Mouse (Mus musculus): ENCODE results near the gene Vwa8. TPM values are rescaled to one million over a fixed set of nuclear protein-coding genes. Genes with fewer than 3 reads are reported as not detected.

Vwa8 gene
- polyA plus RNA-seq, 1 experiment from 2014 or later, result 9.2 TPM

DNA sequence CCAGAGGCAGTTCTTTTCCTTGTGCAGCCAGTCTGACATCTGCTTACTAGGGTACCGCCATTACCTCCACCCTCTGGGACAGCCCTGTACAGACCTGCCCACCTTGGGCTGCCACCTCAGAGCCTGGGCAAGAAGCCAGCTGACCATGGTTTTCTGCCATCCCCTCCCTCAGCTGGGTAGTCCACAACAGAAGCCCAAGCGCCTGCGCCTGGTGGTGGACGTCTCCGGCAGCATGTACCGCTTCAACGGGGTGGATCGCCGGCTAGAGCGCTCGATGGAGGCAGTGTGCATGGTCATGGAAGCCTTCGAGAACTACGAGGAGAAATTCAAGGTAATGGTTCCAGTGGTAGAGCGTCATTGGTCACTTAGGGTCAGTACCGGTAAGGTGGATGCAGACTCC, 333.9 kb downstream of the Vwa8 start:
- Histone ChIP-seq H3K4me3 (replicated peaks; ENCODE audit: low read length) (no peak overlapping the region), H3K27ac (no peak overlapping the region), H3K9ac (no peak overlapping the region), H3K4me1 (replicated peaks; ENCODE audit: control insufficient read depth, insufficient read depth, low read length) (no peaks in the 10 kb centered on the region; the same call in 1 of the 2 replicates), H3K4me2 (replicated peaks) (no peak overlapping the region), H3K9me3 (ENCODE audit: control insufficient read depth, low read length) (no peaks in the 10 kb centered on the region), H3K36me3 (replicated peaks; ENCODE audit: control insufficient read depth, insufficient read depth) (no peaks in the 10 kb centered on the region), H3K27me3 (ENCODE audit: control insufficient read depth, insufficient read depth, low read length) (no peaks in the 10 kb centered on the region)
- ATAC-seq (ENCODE audit: low FRiP score) (no peak), DNase-seq (ENCODE audit: low spot score) (no peak)
- WGBS, result 94% methylated on average over 15 of the region's 15 CpGs

DNA sequence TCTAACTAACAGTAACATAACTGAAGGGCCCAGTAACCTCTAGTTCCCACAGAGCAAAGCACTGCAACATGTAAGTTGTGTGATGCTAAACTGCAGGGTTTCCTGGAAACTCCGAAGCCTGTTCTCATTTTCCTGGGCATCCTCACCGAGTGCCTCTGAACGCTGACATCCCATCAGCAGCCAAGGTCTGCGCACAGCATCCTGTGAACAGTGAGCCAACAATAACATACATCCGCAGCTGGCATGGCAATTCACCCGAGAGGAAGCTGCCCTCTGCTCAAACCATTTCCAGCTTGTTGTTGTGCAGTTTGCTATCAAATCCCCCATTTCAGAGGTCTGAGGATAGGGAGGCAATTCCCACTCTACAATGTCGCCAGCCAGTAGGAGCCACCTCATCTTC, 334.4 kb downstream of the Vwa8 start:
- Histone ChIP-seq H3K4me1 (replicated peaks; ENCODE audit: control insufficient read depth, insufficient read depth, low read length) (no peaks in the 10 kb centered on the region; the same call in 1 of the 2 replicates), H3K4me2 (replicated peaks) (no peak overlapping the region), H3K36me3 (replicated peaks; ENCODE audit: control insufficient read depth, insufficient read depth) (no peaks in the 10 kb centered on the region), H3K27me3 (ENCODE audit: control insufficient read depth, insufficient read depth, low read length) (no peaks in the 10 kb centered on the region), H3K4me3 (replicated peaks; ENCODE audit: low read length) (no peak overlapping the region), H3K9me3 (ENCODE audit: control insufficient read depth, low read length) (no peaks in the 10 kb centered on the region), H3K9ac (no peak overlapping the region), H3K27ac (no peak overlapping the region)
- ATAC-seq (ENCODE audit: low FRiP score), result no peak
- DNase-seq (ENCODE audit: low spot score), result no peak
- 84% methylated on average over 7 of the region's 7 CpGs for WGBS

DNA sequence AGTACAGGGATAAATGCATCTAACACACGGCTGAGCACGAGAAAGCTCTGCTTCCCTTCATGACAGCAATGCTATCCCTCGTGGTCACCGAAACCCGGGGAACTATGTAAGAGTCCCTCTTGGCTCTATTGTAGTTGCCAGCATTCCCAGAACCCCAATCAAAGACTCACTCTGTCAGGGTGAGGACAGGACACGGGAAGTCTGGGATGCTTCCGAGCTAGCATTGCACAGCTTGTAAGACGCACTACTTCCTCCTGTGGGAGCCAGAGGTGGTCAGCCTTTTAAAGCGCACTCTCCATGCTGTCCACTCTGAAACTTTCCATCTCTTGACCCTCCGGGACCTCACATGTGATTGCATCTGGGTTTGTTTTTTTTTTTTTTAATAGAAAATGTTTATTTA, 335.2 kb downstream of the Vwa8 start:
- H3K27ac ChIP-seq, result no peak overlapping the region
- 82% methylated on average over 10 of the region's 10 CpGs for WGBS
- H3K4me1 ChIP-seq (replicated peaks; ENCODE audit: control insufficient read depth, insufficient read depth, low read length), result no peaks in the 10 kb centered on the region; the same call in 1 of the 2 replicates
- no peaks in the 10 kb centered on the region for H3K36me3 ChIP-seq (replicated peaks; ENCODE audit: control insufficient read depth, insufficient read depth)
- H3K4me2 ChIP-seq (replicated peaks), result no peak overlapping the region
- H3K9ac ChIP-seq, result no peak overlapping the region
- no peak for DNase-seq (ENCODE audit: low spot score)
- ATAC-seq (ENCODE audit: low FRiP score), result no peak
- no peak overlapping the region for H3K4me3 ChIP-seq (replicated peaks; ENCODE audit: low read length)
- H3K27me3 ChIP-seq (ENCODE audit: control insufficient read depth, insufficient read depth, low read length), result no peaks in the 10 kb centered on the region
- H3K9me3 ChIP-seq (ENCODE audit: control insufficient read depth, low read length), result no peaks in the 10 kb centered on the region

DNA sequence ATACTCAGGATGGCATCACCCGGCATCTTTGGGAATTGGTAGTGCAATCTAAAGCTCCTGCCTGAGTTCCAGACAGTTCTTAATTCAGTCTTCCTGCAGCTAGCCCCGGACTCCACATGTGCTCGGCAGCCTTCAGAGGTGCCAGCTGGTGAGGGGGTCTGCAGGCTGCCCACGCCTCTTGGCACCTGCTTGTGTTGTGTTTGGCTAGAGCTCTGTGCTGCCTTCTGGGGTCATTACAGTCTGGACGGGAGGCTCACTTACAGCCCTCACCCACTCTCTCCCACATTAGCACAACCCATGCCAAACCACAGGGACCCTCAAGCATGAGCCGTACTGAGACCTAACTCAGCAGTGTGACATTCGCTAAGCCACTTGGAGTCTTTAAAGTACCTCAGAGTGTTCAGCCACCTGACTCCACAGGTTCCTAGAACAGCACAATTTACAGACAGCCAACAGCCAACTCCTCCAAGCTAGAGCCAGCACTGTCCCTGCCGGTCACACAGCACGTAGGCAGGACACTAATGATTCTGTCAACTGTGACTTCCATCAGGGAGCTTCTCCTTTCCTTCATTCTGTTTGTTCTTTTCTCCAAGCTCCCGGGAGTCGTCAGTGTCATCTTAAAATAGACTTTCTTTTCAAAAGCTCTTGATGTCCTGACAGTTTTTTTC, 336.3 kb downstream of the Vwa8 start:
- no peak overlapping the region for H3K4me2 ChIP-seq (replicated peaks)
- H3K9ac ChIP-seq, result no peak overlapping the region
- H3K9me3 ChIP-seq (ENCODE audit: control insufficient read depth, low read length), result no peaks in the 10 kb centered on the region
- DNase-seq (ENCODE audit: low spot score), result no peak
- H3K36me3 ChIP-seq (replicated peaks; ENCODE audit: control insufficient read depth, insufficient read depth), result no peaks in the 10 kb centered on the region
- H3K27ac ChIP-seq, result no peak overlapping the region; the same call in 1 of the 2 replicates
- H3K4me1 ChIP-seq (replicated peaks; ENCODE audit: control insufficient read depth, insufficient read depth, low read length), result no peaks in the 10 kb centered on the region; the same call in 1 of the 2 replicates
- no peak overlapping the region for H3K4me3 ChIP-seq (replicated peaks; ENCODE audit: low read length)
- ATAC-seq (ENCODE audit: low FRiP score), result 0 out of 2 replicates have a peak, but pooled peaks have one; percentile 31
- no peaks in the 10 kb centered on the region for H3K27me3 ChIP-seq (ENCODE audit: control insufficient read depth, insufficient read depth, low read length)
- 56% methylated on average over 11 of the region's 11 CpGs for WGBS

DNA sequence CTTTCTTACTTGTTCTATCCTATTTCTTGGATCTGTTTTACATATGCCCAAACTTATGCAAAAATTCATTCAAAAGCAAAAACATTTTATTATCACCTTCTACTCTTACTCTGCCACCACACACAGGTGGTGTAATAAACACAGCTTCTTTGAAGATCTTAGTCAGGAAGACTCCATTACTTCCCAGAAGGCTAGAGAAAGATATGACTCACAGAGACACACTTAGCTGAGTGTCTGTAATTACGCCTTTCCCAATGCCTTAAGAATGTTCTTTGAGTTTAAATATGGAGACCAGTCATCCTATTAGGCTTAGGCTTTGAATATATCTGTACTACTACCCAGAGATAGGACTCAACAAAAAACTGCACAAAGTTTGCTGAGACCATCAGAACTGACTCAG, 338.1 kb downstream of the Vwa8 start:
- H3K27me3 ChIP-seq (ENCODE audit: control insufficient read depth, insufficient read depth, low read length), result no peaks in the 10 kb centered on the region
- no peak overlapping the region for H3K4me3 ChIP-seq (replicated peaks; ENCODE audit: low read length)
- WGBS, result 87% methylated on average over 1 of the region's 1 CpGs
- no peaks in the 10 kb centered on the region for H3K9me3 ChIP-seq (ENCODE audit: control insufficient read depth, low read length)
- no peak overlapping the region for H3K4me2 ChIP-seq (replicated peaks)
- no peak overlapping the region for H3K27ac ChIP-seq
- no peaks in the 10 kb centered on the region; the same call in 1 of the 2 replicates for H3K4me1 ChIP-seq (replicated peaks; ENCODE audit: control insufficient read depth, insufficient read depth, low read length)
- no peaks in the 10 kb centered on the region for H3K36me3 ChIP-seq (replicated peaks; ENCODE audit: control insufficient read depth, insufficient read depth)
- no peak for DNase-seq (ENCODE audit: low spot score)
- no peak overlapping the region for H3K9ac ChIP-seq
- no peak for ATAC-seq (ENCODE audit: low FRiP score)

DNA sequence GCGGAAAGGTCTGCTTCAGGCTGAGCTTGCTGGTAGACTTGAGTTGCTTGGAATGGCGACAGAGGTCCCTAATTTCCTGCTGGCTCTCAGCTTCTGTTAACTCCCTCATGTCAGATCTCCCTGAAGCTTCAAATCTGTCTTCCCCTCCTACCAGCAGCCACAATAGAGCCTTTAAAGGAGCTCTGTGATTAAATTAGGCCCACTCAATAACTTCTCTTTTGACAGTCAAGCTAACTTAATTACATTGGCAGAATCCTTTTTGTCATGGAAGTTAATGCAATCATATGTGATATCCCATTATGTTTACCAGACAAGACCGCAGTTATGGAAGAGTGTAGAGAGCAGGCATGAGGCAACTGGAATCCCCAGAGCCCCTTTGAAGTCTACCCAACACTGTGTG, 347.9 kb downstream of the Vwa8 start:
- no peak for ATAC-seq (ENCODE audit: low FRiP score)
- no peak overlapping the region for H3K4me2 ChIP-seq (replicated peaks)
- no peak for DNase-seq (ENCODE audit: low spot score)
- peaks cover 17% of the 10 kb centered on the region; the same call in 1 of the 2 replicates for H3K4me1 ChIP-seq (replicated peaks; ENCODE audit: control insufficient read depth, insufficient read depth, low read length)
- WGBS, result 55% methylated on average over 3 of the region's 3 CpGs
- no peak overlapping the region for H3K4me3 ChIP-seq (replicated peaks; ENCODE audit: low read length)
- H3K36me3 ChIP-seq (replicated peaks; ENCODE audit: control insufficient read depth, insufficient read depth), result no peaks in the 10 kb centered on the region
- no peaks in the 10 kb centered on the region for H3K27me3 ChIP-seq (ENCODE audit: control insufficient read depth, insufficient read depth, low read length)
- H3K27ac ChIP-seq, result no peak overlapping the region
- H3K9ac ChIP-seq, result no peak overlapping the region
- H3K9me3 ChIP-seq (ENCODE audit: control insufficient read depth, low read length), result no peaks in the 10 kb centered on the region

DNA sequence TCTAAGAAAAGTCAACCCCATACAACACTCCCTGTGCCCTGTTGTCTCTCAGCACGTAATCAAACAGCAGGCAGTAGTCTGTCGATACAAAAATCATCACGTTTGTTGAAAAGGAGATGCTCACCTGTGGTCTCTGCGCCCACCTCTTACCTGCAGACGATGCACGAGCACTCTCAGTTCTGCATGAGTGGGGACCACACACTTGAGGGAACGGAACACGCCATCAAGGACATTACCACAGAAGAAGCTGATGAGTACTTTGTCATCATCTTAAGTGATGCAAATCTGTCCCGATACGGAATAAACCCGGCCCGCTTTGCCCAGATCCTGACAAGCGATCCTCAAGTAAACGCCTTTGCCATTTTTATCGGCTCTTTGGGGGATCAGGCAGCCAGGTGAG, 349.2 kb downstream of the Vwa8 start:
- no peaks in the 10 kb centered on the region for H3K36me3 ChIP-seq (replicated peaks; ENCODE audit: control insufficient read depth, insufficient read depth)
- WGBS, result 92% methylated on average over 15 of the region's 15 CpGs
- H3K9me3 ChIP-seq (ENCODE audit: control insufficient read depth, low read length), result no peaks in the 10 kb centered on the region
- H3K4me1 ChIP-seq (replicated peaks; ENCODE audit: control insufficient read depth, insufficient read depth, low read length), result peaks cover 23% of the 10 kb centered on the region
- no peaks in the 10 kb centered on the region for H3K27me3 ChIP-seq (ENCODE audit: control insufficient read depth, insufficient read depth, low read length)
- no peak overlapping the region for H3K4me3 ChIP-seq (replicated peaks; ENCODE audit: low read length)
- no peak overlapping the region for H3K9ac ChIP-seq
- no peak overlapping the region for H3K4me2 ChIP-seq (replicated peaks)
- DNase-seq (ENCODE audit: low spot score), result no peak
- no peak for ATAC-seq (ENCODE audit: low FRiP score)
- H3K27ac ChIP-seq, result no peak overlapping the region

DNA sequence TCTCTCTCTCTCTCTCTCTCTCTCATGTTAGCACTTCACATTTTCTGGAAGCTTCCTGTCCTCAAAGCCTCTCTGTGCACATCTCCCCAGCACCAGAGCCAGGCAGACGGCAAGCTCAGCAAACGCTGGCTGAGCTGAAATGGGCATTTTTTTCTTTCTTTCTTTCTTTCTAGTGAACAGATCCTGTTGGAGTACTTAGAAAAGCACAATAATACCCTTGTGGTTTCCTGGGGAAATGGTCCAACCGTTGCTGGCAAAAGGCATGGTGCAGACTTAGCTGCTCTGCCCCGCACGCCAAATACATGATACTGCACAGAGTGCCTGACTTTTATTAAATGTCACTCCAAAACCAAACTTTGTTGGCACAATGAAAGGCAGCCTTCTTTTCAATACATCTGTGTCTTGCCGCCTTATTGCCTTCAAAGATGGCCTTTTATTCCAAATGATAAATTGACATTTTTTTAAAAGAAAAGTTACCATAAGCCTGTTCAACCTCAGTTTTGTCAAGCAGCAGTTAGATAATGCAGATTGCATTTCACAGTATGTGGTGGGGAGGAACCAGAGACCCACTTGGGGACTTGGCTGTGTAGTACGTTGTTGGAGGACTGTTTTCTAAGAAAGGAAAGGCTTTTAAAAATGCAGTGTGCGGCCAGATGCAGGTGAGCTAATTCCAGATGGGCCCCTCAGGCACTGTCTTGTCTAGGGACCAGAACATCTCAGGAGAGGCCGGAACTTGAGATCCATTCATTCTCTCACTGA, 351.5 kb downstream of the Vwa8 start:
- Histone ChIP-seq H3K9me3 (ENCODE audit: control insufficient read depth, low read length) (no peaks in the 10 kb centered on the region), H3K4me2 (replicated peaks) (no peak overlapping the region), H3K27me3 (ENCODE audit: control insufficient read depth, insufficient read depth, low read length) (no peaks in the 10 kb centered on the region), H3K27ac (peak overlapping the region; percentile 66), H3K4me3 (replicated peaks; ENCODE audit: low read length) (no peak overlapping the region), H3K36me3 (replicated peaks; ENCODE audit: control insufficient read depth, insufficient read depth) (no peaks in the 10 kb centered on the region), H3K4me1 (replicated peaks; ENCODE audit: control insufficient read depth, insufficient read depth, low read length) (peaks cover 34% of the 10 kb centered on the region), H3K9ac (no peak overlapping the region)
- DNase-seq (ENCODE audit: low spot score) (peak; percentile 61), ATAC-seq (ENCODE audit: low FRiP score) (peak; percentile 44; the same call in 1 of the 2 replicates)
- WGBS, result 39% methylated on average over 9 of the region's 9 CpGs

DNA sequence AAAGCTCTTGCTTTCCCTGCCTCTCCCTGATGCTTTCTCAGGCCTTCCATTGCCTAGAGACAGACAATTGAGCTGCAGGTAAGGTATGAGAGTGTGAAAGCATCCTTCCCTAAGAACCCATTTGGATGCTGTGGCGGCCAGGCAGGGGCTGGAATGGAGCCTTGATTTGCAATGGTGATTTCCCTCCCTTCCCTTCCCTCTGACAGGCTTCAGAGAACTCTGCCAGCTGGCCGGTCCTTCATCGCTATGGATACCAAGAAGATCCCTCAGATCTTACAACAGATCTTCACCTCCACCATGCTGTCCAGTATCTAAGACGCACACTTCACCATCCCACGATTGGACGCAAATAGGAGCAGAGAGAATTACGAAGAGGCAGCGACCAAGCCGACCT, 352.0 kb downstream of the Vwa8 start:
- Histone ChIP-seq H3K9ac (no peak overlapping the region), H3K36me3 (replicated peaks; ENCODE audit: control insufficient read depth, insufficient read depth) (no peaks in the 10 kb centered on the region), H3K27me3 (ENCODE audit: control insufficient read depth, insufficient read depth, low read length) (no peaks in the 10 kb centered on the region), H3K9me3 (ENCODE audit: control insufficient read depth, low read length) (no peaks in the 10 kb centered on the region), H3K27ac (peak overlapping the region; percentile 66; the same call in 1 of the 2 replicates), H3K4me2 (replicated peaks) (no peak overlapping the region), H3K4me3 (replicated peaks; ENCODE audit: low read length) (no peak overlapping the region), H3K4me1 (replicated peaks; ENCODE audit: control insufficient read depth, insufficient read depth, low read length) (peaks cover 38% of the 10 kb centered on the region)
- no peak for ATAC-seq (ENCODE audit: low FRiP score)
- WGBS, result 55% methylated on average over 9 of the region's 9 CpGs
- no peak for DNase-seq (ENCODE audit: low spot score)
